Mouse (Mus musculus) urinary bladder, postnatal 10 days (tissue): Measurements from ENCODE around the gene Glyat.
"Not testable (repeated sequence)": the region's sequence is repeated elsewhere in the genome, so short reads cannot be mapped to it uniquely, and the experiment has no call there.

Source experiments
- DNase-seq: peaks from one replicate; pipeline ENCODE4 v3.0.0; 2022; ENCODE audit warnings: low spot score

The Glyat gene

GRCm38 (mm10) chr19:12633176-12633575 is at the start of gene Glyat:
Gene Glyat, plus strand, starts transcription at chr19:12633308.
- no peak for DNase-seq

DNA sequence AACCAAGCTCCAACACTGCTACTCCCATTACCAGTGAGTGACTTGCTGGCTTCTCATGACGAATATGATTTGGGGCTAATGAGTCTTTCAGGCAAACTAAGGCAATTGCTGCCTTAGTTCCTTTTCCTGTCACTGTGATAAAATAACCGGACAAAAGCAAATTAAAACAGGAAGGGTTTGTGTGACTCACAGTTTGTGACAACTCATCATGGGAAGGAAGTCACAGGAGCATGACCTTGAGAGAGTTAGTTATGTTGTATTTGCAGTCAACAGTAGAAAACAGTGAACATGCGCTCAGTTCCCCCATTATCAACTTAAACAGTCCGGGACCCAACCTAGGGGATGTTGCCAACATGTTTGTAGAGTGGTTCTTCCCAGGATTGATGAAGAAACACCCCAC is 47.8 kb upstream of the Glyat start:
- no peak for DNase-seq

DNA sequence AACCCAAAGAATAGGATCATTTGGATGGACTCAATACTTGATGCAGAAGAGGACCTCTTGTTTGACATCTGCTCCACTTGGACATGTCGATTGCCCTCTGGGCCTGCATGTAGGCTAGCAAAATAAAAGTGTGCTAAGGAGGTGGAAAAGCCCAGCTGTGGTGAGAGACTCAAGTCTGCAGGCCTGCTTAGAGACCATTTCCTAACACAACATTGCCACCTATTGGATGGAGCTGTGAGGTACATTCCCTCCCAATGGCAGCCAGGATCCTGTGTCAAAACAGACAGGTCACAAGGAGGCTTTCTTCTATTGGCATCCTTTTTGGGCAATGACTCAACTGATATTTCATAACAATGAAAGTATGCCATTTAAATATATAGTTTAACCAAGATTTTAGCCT is 41.2 kb upstream of the Glyat start:
- DNase-seq: no peak

DNA sequence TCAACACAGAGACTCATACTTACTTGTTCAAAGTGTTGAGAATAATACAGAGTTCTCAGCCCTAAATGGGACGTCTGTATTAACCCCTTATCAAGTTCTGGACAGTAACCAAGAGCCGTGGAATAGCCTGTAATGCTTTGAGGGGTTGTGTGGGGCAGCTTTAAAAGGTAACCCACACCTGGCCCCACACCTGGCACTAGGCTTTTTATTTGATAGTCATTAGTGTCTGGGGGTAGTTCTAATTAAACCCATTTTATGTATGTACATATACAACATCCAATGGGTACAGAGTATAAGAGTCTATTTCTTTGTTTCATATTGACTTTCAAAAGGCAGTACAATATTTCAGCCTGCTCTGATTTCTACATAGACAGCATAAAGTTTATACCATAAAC is 38.0 kb upstream of the Glyat start:
- no peak for DNase-seq

GRCm38 (mm10) chr19:12595530-12596289 is 37.4 kb upstream of the Glyat start:
- DNase-seq: peak; percentile 14

- no peak for DNase-seq
These were observed 36.6 kb upstream of the Glyat start for GRCm38 (mm10) chr19:12596290-12597072.

GRCm38 (mm10) chr19:12597073-12597405 is 36.1 kb upstream of the Glyat start:
- no peak for DNase-seq

DNA sequence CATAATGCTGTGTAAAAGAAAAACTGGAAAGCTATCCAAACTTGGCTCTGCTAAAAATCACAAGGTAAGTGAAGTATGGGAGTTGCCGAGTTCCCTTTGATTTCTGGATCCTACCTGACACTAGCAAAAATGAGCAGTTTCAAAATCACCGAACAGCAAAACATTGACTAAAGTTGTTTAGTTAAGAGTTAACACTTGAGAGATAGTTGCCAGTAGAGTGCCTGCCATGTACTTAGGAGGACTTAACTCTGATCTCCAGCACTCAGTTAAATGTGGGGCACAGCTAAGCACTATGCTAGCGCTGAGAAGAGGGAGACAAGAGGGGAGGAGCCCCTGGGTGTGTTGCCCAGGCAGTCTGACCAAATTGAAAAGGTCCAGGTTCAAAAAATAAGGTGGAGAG is 34.4 kb upstream of the Glyat start:
- no peak for DNase-seq

GRCm38 (mm10) chr19:12599674-12600073 is 33.4 kb upstream of the Glyat start, which contains the start of gene Gm4952:
Gene Gm4952, plus strand, starts transcription at chr19:12599974.
- DNase-seq: no peak

DNA sequence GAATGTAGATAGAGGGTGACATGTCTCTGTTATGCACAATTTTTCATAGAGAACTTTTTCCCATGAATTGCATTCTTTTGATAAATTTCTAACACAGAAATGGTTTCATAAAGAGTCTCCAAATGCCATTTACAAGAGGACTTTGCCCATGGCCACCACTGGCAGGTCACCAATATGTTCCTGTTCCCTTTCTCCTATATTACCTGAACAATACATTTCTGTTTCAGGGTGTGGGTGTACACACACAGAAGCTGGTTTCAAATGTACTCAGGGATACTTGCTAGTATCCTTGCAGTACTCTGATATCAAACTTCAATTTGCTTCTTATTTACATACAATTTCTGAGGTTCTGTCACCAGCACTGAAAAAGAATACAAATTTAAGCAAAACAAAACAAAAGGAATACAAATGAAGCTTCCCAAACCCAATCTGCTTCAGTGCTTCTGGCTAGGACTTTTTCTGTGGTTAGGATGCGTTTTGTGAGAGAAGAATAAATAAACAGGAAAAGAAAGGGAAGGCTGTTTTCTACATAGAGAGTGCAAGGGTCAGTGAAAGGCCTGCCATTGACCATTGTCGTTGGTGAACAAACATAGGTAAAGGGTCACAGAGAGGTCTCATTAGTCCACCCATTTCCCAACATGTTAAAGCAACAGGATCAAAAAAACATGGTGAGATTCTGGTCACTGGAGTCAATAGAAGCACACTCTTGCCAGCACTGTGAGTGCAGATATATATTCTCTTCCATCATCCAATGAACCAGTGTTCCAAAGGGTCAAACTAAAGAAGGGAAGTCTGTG is 32.2 kb upstream of the Glyat start:
- no peak for DNase-seq

- DNase-seq: no peak
These were observed 24.8 kb upstream of the Glyat start for GRCm38 (mm10) chr19:12608336-12608735.

DNA sequence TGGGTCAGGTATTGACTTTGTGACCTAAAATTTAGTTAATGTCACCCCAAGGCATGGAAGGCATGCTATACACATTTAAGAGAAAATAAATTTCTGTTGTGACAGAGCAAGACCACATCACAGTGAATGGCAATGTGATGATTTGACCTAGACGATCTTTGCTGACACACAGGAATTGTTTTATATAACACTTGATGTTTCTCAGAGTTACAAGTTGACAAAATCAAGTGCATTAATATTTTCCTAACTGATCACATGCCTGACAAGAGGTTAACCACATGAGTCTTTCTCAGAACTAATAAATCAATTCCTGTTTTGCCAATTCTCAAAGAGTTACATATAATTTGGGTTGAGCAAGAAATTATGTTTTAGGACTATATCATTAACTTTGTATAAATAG is 19.5 kb upstream of the Glyat start:
- DNase-seq: no peak

DNA sequence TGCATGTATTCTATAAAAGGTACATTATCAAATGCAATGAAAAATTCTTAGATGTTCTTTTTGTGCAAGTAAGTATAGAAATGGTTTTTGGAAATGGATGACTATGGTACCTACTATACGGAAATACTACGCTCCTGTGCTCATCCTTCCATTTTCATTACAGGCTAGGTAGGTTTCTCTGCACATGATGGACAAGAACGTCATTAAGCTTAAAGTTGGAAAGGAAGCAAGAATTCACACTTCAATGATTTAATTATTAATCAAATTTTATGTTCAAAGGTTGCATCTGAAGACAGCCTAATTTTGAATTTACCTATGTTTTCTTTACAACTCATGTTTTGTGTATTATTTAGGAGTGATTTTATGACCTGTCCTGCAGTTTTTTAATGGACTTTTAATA is 1.2 kb downstream of the Glyat start:
- no peak for DNase-seq

DNA sequence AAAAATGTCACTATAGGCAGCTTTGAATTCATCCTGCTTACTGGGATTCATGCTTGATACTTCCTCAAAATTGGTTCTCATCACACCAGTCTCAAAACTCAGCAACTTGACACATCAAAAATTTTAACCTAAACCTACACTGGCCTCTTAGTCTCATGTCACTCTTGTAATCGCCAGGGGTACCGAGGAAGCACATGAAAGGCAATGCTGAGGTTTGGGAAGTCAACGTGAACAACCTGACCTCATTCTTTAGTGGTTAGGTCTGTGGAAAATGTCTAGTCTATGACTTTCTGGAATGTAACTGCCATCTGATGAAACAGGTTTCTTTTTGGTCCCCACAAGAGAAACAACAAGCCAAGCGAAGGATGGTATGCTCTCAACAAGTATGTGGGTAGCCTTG is 1.9 kb downstream of the Glyat start:
- no peak for DNase-seq

- no peak for DNase-seq
These were observed 3.8 kb downstream of the Glyat start for GRCm38 (mm10) chr19:12636863-12637262.

GRCm38 (mm10) chr19:12638049-12638448 is 4.9 kb downstream of the Glyat start:
- DNase-seq: no peak

DNA sequence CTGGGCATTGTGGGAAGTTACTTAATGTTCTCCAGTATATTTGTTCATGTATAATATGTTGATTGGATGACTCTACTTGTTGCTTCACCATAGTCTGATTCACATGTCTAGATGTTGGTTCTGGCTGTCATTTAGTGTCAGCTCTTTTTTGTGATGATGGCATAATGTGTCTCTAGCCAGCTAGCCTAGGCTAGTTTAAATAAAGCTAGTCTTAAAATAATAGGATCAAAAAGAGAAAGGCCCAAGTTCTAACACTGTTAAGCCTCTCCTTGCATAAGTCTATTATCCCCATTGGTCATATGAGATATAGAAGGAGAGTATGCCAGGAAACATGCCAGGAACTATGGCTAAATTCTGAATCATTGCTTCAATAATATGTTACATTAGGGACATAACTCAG is 16.4 kb downstream of the Glyat start:
- DNase-seq: no peak

- no peak for DNase-seq
These were observed 33.0 kb downstream of the Glyat start for GRCm38 (mm10) chr19:12666156-12666555.

GRCm38 (mm10) chr19:12668601-12669000 is 35.5 kb downstream of the Glyat start:
- DNase-seq: not testable (repeated sequence)

DNA sequence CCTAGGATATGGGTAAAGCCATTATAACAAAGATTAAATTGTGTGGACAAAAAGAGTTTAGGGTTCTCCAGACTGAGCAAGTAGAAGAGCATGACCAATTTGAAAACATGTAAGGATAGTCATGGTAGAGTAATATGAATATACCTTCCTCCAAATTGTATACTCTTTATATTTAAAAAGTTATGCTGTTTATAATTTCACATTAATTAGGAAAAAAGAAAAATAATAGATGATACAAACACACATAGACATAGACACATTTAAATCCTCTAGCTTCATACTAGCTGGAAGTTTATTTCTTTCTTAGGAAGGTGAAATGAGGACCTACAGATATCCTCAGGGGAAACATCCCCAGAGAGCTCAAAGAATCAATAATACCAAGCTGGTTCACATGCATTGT is 37.0 kb downstream of the Glyat start, which contains the start of gene Olfr1442:
Olfr1442 (plus strand) TSS at position 301 of the 400 bp plus-strand sequence.
- DNase-seq: no peak

DNA sequence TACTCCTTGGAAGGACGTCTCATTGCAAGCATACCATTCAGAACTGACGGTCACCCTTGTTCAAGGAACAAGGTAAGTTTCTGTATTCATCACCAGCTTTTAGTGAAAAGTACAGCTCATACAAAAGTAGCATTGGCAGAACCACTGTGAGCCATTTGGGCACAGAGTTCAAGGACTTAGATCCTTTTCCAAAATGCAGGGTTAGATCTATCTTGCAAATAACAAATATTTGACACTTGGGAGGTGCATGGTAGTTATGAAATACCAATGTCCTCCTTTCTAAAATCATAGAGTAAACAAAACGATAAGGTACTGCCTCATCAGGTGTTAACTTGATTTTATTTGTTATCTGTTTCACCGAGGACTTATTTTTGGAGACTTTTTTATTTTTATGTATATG is 37.9 kb downstream of the Glyat start:
- no peak for DNase-seq

DNA sequence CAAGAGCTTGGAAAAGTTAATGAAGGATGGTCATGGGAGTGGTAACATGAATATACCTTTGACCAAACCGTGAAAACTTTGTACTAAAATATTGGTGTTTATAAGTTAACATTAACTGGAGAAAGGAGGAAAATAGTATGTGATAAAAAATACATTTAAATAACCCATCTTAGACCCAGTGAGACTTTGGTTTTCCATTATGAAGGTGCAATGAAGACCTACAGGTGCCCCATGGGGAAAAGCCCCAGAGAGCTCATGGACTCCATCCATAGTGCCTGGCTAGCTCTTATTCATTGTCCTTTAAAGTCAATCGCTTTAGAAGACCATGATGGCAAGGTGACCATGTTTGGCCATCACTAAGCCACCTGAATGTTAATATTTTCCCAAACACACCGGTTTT is 44.7 kb downstream of the Glyat start, which contains the start of gene Olfr1443:
Olfr1443 (plus strand) TSS at position 301 of the 400 bp plus-strand sequence.
- DNase-seq: no peak

- no peak for DNase-seq
These were observed 51.5 kb downstream of the Glyat start for GRCm38 (mm10) chr19:12684638-12685037.
